Mouse (Mus musculus) left cerebral cortex, postnatal 4 days (tissue): Measurements from ENCODE around the gene Gpr62. TPM values are rescaled to one million over a fixed set of nuclear protein-coding genes. Genes with fewer than 3 reads are reported as not detected.

ENCODE experiments used
- DNase-seq: peaks from one replicate; pipeline ENCODE4 v3.0.0-alpha.2; 2022
- intact Hi-C: fragments of 180-260 bp; cut with DNase I; formaldehyde crosslinking; loops from one replicate; pipeline ENCODE4 v1.15.1; 2025
- total RNA-seq, 2 experiments: library from RNA; stranded (reverse); gene quantifications; 2 replicates each; pipeline ENCODE4 v1.2.3; 2021

Gpr62 gene
- total RNA-seq, 2 experiments from 2014 or later: 0.94 to 1.3 TPM

GRCm38 (mm10) chr9:106429221-106430014 is 36.3 kb downstream of the Gpr62 start, which contains the start of gene Rpl29:
Gene Rpl29 (plus strand): TSS chr9:106429454.
- intact Hi-C loops: loop anchor here (10.0 kb wide), 1 partner anchor 215 kb away; no protein-coding TSS in a partner anchor
- DNase-seq: peak; percentile 95

- DNase-seq: no peak
- intact Hi-C loops: loop anchor here (10.0 kb wide), 1 partner anchor 214 kb away; no protein-coding TSS in a partner anchor
Measured at GRCm38 (mm10) chr9:106428719-106429220, 37.0 kb downstream of the Gpr62 start.

- peak; percentile 88 for DNase-seq
- intact Hi-C loops: loop anchor here (1.0 to 10.0 kb wide), 2 partner anchors 133 to 207 kb away; no protein-coding TSS in a partner anchor
Measured at GRCm38 (mm10) chr9:106421865-106422160, 43.9 kb downstream of the Gpr62 start.

GRCm38 (mm10) chr9:106421033-106421864 is 44.5 kb downstream of the Gpr62 start:
- intact Hi-C loops: loop anchor here (1.0 to 10.0 kb wide), 2 partner anchors 132 to 206 kb away; no protein-coding TSS in a partner anchor
- no peak for DNase-seq

GRCm38 (mm10) chr9:106420608-106421007 is 45.1 kb downstream of the Gpr62 start:
- no peak for DNase-seq

GRCm38 (mm10) chr9:106417841-106418625 is 47.7 kb downstream of the Gpr62 start:
- intact Hi-C loops: loop anchor here (2.0 to 5.0 kb wide), 2 partner anchors 49 to 111 kb away; partner anchors contain the start of gene Dusp7

More at GRCm38 (mm10) chr9:106420608-106421007, 45.1 kb downstream of the Gpr62 start:
- intact Hi-C loops: loop anchor here (1.0 to 10.0 kb wide), 2 partner anchors 131 to 206 kb away; no protein-coding TSS in a partner anchor

GRCm38 (mm10) chr9:106416826-106417225 is 48.9 kb downstream of the Gpr62 start:
- intact Hi-C loops: loop anchor here (5.0 kb wide), 1 partner anchor 110 kb away; no protein-coding TSS in a partner anchor
- no peak for DNase-seq

More at GRCm38 (mm10) chr9:106417841-106418625, 47.7 kb downstream of the Gpr62 start:
- peak; percentile 90 for DNase-seq

Other genes starting within 250 kb of the Gpr62 start
- gene Tlr9, start 243.3 kb downstream of the Gpr62 start, total RNA-seq: under 1 TPM; 0.46 to 0.48 TPM
- gene Alas1, start 217.3 kb downstream of the Gpr62 start, total RNA-seq: 10 to 100 TPM; 97.5 to 99.8 TPM
- 10 to 100 TPM; 11.0 to 11.9 TPM for gene Poc1a, start 184.9 kb downstream of the Gpr62 start, total RNA-seq
- 10 to 100 TPM; 54.3 to 54.4 TPM for gene Dusp7, start 97.3 kb downstream of the Gpr62 start, total RNA-seq
- 100 to 1,000 TPM; 480 to 518 TPM for gene Rpl29, start 36.5 kb downstream of the Gpr62 start, total RNA-seq
- 10 to 100 TPM; 14.3 to 19.0 TPM for gene Acy1, start 27.6 kb downstream of the Gpr62 start, total RNA-seq
- 10 to 100 TPM; 13.3 to 13.8 TPM for gene Abhd14b, start 18.5 kb downstream of the Gpr62 start, total RNA-seq
- 10 to 100 TPM; 70.1 to 71.4 TPM for gene Abhd14a, start 18.3 kb downstream of the Gpr62 start, total RNA-seq
- 100 to 1,000 TPM; 409 to 418 TPM for gene Pcbp4, start 12.6 kb downstream of the Gpr62 start, total RNA-seq
- gene Rrp9, start 10.0 kb upstream of the Gpr62 start, total RNA-seq: 10 to 100 TPM; 46.9 to 55.2 TPM
- gene Parp3, start 11.0 kb upstream of the Gpr62 start, total RNA-seq: 1 to 10 TPM; 2.8 to 3.3 TPM
- gene Iqcf1, start 34.0 kb upstream of the Gpr62 start, total RNA-seq: not detected
- under 1 TPM in 1 of 2 experiments, not detected in 1; 0.78 TPM for gene Iqcf5, start 48.6 kb upstream of the Gpr62 start, total RNA-seq
- gene Iqcf3, start 95.7 kb upstream of the Gpr62 start, total RNA-seq: not detected
- not detected for gene Iqcf4, start 105.1 kb upstream of the Gpr62 start, total RNA-seq
- not detected for gene Iqcf6, start 160.6 kb upstream of the Gpr62 start, total RNA-seq
- 10 to 100 TPM; 43.6 to 48.3 TPM for gene Grm2, start 190.1 kb upstream of the Gpr62 start, total RNA-seq
- gene Tex264, start 220.0 kb upstream of the Gpr62 start, total RNA-seq: 10 to 100 TPM; 66.4 to 69.2 TPM